Mouse (Mus musculus): ENCODE measurements around the gene Gng7. TPM values are rescaled to one million over a fixed set of nuclear protein-coding genes. Genes with fewer than 3 reads are reported as not detected.

Gng7 gene
- polyA plus RNA-seq, 1 experiment, result 4.1 TPM

DNA sequence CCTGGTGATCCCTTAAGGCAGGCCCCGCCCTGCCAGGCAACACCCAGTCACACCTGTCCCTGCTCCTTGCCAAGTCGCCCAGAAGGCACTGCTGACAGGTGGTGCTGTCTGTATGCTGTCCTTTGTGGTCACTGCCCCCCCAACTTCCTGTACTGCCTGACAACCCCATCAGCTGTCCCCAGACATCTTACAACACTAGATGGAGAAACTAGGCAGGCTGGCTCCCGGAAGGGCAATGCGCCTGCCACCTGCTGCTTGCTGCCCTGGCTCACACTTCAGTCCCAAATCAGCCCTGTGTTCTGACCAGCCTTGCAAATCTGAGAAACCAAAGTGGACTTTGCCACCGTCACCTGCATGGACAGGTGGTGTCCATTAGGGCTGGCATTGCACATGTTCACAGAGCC is 100.5 kb downstream of the Gng7 start:
- no peaks in the 10 kb centered on the region for H3K4me1 ChIP-seq (ENCODE audit: control insufficient read depth, insufficient read depth, low read length)
- no peak overlapping the region for H3K27ac ChIP-seq (ENCODE audit: insufficient read depth, low read length)
- no peak overlapping the region for H3K9ac ChIP-seq (ENCODE audit: low read depth, poor library complexity, severe bottlenecking)
- TF ChIP-seq POLR2A (IDR thresholded peaks at IDR 0.05; ENCODE audit: insufficient read depth, low read length), result no peak
- no peak for TF ChIP-seq CTCF (IDR thresholded peaks at IDR 0.05; ENCODE audit: low read depth, low read length)
- no peak for TF ChIP-seq EP300 (IDR thresholded peaks at IDR 0.05; ENCODE audit: insufficient read depth, low read depth, low read length)
- no peaks in the 10 kb centered on the region for H3K27me3 ChIP-seq (ENCODE audit: control insufficient read depth, insufficient read depth, low read length, poor library complexity, severe bottlenecking)
- H3K36me3 ChIP-seq (ENCODE audit: control insufficient read depth, insufficient read depth, low read length, poor library complexity, severe bottlenecking), result peaks cover 3% of the 10 kb centered on the region; the same call in 1 of the 2 replicates
- H3K9me3 ChIP-seq (replicated peaks; ENCODE audit: control insufficient read depth, insufficient read depth, low read length, poor library complexity, severe bottlenecking), result no peaks in the 10 kb centered on the region
- no peak overlapping the region for H3K4me3 ChIP-seq (ENCODE audit: low read depth, low read length)

DNA sequence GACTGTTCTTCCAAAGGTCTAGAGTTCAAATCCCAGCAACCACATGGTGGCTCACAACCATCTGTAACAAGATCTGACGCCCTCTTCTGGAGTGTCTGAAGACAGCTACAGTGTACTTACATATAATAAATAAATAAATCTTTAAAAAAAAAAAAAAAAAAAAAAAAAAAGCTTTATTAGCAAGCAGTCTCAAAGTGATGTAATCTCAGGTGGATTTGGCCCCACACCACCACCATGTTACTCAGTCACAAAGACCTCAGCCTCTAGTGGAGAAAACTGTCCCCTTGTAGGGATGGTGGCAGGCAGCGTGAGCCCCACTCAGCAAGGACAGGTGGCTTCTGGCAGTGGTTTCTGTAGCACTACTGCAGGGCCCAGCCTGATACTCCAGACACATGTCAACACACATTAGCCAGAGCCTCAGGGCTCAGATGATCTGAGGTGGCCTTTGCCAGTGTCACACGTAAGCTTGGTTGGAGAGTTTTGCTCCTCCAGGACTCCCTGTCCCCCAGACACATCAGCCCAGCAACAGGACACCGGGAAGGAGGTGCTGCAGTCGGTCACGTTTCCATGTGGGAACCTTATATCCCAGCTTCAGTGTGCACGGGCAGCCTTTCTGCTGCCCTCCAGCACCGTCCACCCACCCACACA is 101.3 kb downstream of the Gng7 start:
- Histone ChIP-seq H3K4me1 (ENCODE audit: control insufficient read depth, insufficient read depth, low read length) (no peaks in the 10 kb centered on the region), H3K36me3 (ENCODE audit: control insufficient read depth, insufficient read depth, low read length, poor library complexity, severe bottlenecking) (peaks cover 6% of the 10 kb centered on the region), H3K27me3 (ENCODE audit: control insufficient read depth, insufficient read depth, low read length, poor library complexity, severe bottlenecking) (no peaks in the 10 kb centered on the region)

DNA sequence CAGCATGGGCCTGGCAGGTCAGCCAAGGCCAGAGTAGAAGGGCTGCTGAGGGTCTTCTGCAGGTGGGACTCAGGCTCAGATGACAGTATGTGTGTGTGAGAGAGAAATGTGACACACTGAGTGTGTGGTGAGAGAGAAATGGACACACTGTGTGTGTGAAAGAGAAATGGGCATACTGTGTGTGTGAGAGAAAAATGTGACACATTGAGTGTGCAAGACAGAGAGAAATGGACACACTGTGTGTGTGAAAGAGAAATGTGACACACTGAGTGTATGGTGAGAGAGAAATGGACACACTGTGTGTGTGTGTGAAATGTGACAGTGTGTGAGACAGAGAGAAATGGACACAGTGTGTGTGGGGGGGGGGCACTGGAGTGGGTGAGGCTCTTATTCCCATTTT is 102.9 kb downstream of the Gng7 start:
- no peaks in the 10 kb centered on the region for H3K4me1 ChIP-seq (ENCODE audit: control insufficient read depth, insufficient read depth, low read length)
- peaks cover 6% of the 10 kb centered on the region for H3K36me3 ChIP-seq (ENCODE audit: control insufficient read depth, insufficient read depth, low read length, poor library complexity, severe bottlenecking)
- TF ChIP-seq CTCF (IDR thresholded peaks at IDR 0.05; ENCODE audit: low read depth, low read length) (no peak), POLR2A (IDR thresholded peaks at IDR 0.05; ENCODE audit: insufficient read depth, low read length) (no peak), EP300 (IDR thresholded peaks at IDR 0.05; ENCODE audit: insufficient read depth, low read depth, low read length) (no peak)
- H3K9ac ChIP-seq (ENCODE audit: low read depth, poor library complexity, severe bottlenecking), result no peak overlapping the region
- H3K27me3 ChIP-seq (ENCODE audit: control insufficient read depth, insufficient read depth, low read length, poor library complexity, severe bottlenecking), result no peaks in the 10 kb centered on the region
- H3K4me3 ChIP-seq (ENCODE audit: low read depth, low read length), result no peak overlapping the region
- H3K9me3 ChIP-seq (replicated peaks; ENCODE audit: control insufficient read depth, insufficient read depth, low read length, poor library complexity, severe bottlenecking), result no peaks in the 10 kb centered on the region
- no peak overlapping the region for H3K27ac ChIP-seq (ENCODE audit: insufficient read depth, low read length)

More for the DNA sequence above, 101.3 kb downstream of the Gng7 start:
- H3K9me3 ChIP-seq (replicated peaks; ENCODE audit: control insufficient read depth, insufficient read depth, low read length, poor library complexity, severe bottlenecking), result no peaks in the 10 kb centered on the region
- no peak overlapping the region for H3K9ac ChIP-seq (ENCODE audit: low read depth, poor library complexity, severe bottlenecking)
- no peak for TF ChIP-seq CTCF (IDR thresholded peaks at IDR 0.05; ENCODE audit: low read depth, low read length)
- TF ChIP-seq POLR2A (IDR thresholded peaks at IDR 0.05; ENCODE audit: insufficient read depth, low read length), result no peak
- no peak for TF ChIP-seq EP300 (IDR thresholded peaks at IDR 0.05; ENCODE audit: insufficient read depth, low read depth, low read length)
- no peak overlapping the region for H3K4me3 ChIP-seq (ENCODE audit: low read depth, low read length)
- no peak overlapping the region for H3K27ac ChIP-seq (ENCODE audit: insufficient read depth, low read length)

DNA sequence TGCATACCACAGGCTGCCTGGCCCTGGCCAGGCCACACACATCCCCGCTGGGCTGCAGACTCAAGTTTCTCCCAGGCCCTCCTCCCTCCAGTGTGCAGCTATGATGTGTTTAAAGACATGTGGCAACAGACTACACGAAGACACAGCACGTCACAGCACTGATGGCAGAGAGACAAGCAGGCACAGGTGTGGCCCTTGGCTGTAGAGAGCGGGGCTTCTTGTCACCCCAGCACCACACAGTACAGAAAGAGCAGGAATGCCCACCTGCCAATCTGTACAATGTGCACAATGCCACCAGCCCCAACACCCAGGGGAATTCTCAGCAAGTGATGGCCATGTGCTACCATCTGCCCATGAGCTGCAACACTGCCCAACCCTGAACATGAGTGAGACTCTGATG is 103.4 kb downstream of the Gng7 start:
- H3K4me1 ChIP-seq (ENCODE audit: control insufficient read depth, insufficient read depth, low read length), result no peaks in the 10 kb centered on the region
- no peak overlapping the region for H3K9ac ChIP-seq (ENCODE audit: low read depth, poor library complexity, severe bottlenecking)
- H3K36me3 ChIP-seq (ENCODE audit: control insufficient read depth, insufficient read depth, low read length, poor library complexity, severe bottlenecking), result peaks cover 6% of the 10 kb centered on the region

DNA sequence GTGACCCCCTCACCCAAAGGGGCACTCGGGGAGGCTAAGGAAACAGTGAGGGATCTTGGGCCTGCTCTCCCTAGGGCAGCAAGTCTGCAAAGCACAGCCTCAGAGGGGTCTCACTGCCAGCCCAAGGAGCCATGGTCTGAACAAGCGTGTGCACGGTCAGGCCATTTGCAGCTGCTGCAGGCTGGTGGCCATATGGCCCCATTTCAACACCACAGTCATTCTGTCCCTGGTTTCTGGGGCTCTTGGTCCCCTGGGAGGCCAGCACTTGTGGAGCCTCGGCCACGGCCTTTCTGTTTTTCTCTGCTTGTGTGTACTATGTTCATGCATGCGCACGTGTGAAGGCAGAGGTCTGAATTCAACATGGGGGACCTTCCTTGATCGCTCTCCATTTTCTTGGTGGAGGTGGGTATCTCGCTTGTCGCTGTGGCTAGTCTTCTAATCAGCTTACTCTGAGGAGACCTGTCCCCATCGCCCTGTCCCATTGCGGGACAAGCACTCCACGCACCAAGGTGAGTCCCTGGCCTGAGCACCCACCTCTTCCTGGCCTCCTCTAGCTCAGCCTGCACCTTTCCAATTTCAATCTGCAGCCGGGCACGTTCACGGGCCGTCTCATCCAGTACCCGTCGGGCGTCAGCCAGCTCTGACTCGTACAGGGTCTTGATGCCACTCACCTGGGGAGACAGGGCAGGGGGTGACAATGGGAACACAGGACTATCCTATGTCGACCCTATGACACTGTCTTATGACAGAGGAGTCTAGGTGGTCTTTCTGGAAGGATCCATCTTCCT is 105.2 kb downstream of the Gng7 start:
- Histone ChIP-seq H3K4me1 (ENCODE audit: control insufficient read depth, insufficient read depth, low read length) (no peaks in the 10 kb centered on the region), H3K36me3 (ENCODE audit: control insufficient read depth, insufficient read depth, low read length, poor library complexity, severe bottlenecking) (peaks cover 3% of the 10 kb centered on the region), H3K4me3 (ENCODE audit: low read depth, low read length) (no peak overlapping the region), H3K9me3 (replicated peaks; ENCODE audit: control insufficient read depth, insufficient read depth, low read length, poor library complexity, severe bottlenecking) (no peaks in the 10 kb centered on the region), H3K27ac (ENCODE audit: insufficient read depth, low read length) (no peak overlapping the region), H3K27me3 (ENCODE audit: control insufficient read depth, insufficient read depth, low read length, poor library complexity, severe bottlenecking) (no peaks in the 10 kb centered on the region), H3K9ac (ENCODE audit: low read depth, poor library complexity, severe bottlenecking) (no peak overlapping the region)
- TF ChIP-seq EP300 (IDR thresholded peaks at IDR 0.05; ENCODE audit: insufficient read depth, low read depth, low read length) (no peak), CTCF (IDR thresholded peaks at IDR 0.05; ENCODE audit: low read depth, low read length) (no peak), POLR2A (IDR thresholded peaks at IDR 0.05; ENCODE audit: insufficient read depth, low read length) (no peak)

More for the DNA sequence above, 103.4 kb downstream of the Gng7 start:
- TF ChIP-seq CTCF (IDR thresholded peaks at IDR 0.05; ENCODE audit: low read depth, low read length) (no peak), EP300 (IDR thresholded peaks at IDR 0.05; ENCODE audit: insufficient read depth, low read depth, low read length) (no peak), POLR2A (IDR thresholded peaks at IDR 0.05; ENCODE audit: insufficient read depth, low read length) (no peak)
- H3K27me3 ChIP-seq (ENCODE audit: control insufficient read depth, insufficient read depth, low read length, poor library complexity, severe bottlenecking), result no peaks in the 10 kb centered on the region
- no peak overlapping the region for H3K27ac ChIP-seq (ENCODE audit: insufficient read depth, low read length)
- no peaks in the 10 kb centered on the region for H3K9me3 ChIP-seq (replicated peaks; ENCODE audit: control insufficient read depth, insufficient read depth, low read length, poor library complexity, severe bottlenecking)
- H3K4me3 ChIP-seq (ENCODE audit: low read depth, low read length), result no peak overlapping the region

DNA sequence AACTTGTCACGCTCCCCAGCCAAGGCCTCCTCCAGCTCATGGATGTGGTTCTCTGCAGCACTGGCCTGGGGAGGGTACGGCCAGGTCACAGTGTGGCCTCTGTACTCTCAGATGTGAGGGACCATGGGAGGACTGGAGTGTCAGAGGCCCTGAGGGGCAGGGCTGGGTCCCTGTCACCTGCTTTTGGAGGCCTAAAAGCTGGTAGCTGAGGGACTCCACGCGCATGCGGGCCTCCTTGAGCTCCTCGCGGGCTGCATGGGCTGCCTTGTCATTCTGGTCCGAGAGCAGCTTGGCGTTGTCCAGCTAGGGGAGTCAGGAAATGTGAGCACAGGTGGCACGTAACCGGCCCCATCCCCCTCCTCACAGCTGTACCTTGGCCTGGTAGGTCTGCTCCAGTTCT is 110.0 kb downstream of the Gng7 start:
- Histone ChIP-seq H3K9me3 (replicated peaks; ENCODE audit: control insufficient read depth, insufficient read depth, low read length, poor library complexity, severe bottlenecking) (no peaks in the 10 kb centered on the region), H3K36me3 (ENCODE audit: control insufficient read depth, insufficient read depth, low read length, poor library complexity, severe bottlenecking) (peaks cover 3% of the 10 kb centered on the region), H3K4me3 (ENCODE audit: low read depth, low read length) (no peak overlapping the region), H3K27ac (ENCODE audit: insufficient read depth, low read length) (no peak overlapping the region), H3K9ac (ENCODE audit: low read depth, poor library complexity, severe bottlenecking) (no peak overlapping the region), H3K27me3 (ENCODE audit: control insufficient read depth, insufficient read depth, low read length, poor library complexity, severe bottlenecking) (no peaks in the 10 kb centered on the region), H3K4me1 (ENCODE audit: control insufficient read depth, insufficient read depth, low read length) (no peaks in the 10 kb centered on the region)
- TF ChIP-seq POLR2A (IDR thresholded peaks at IDR 0.05; ENCODE audit: insufficient read depth, low read length), result no peak
- TF ChIP-seq EP300 (IDR thresholded peaks at IDR 0.05; ENCODE audit: insufficient read depth, low read depth, low read length), result no peak
- TF ChIP-seq CTCF (IDR thresholded peaks at IDR 0.05; ENCODE audit: low read depth, low read length), result no peak
